Mouse (Mus musculus): ENCODE measurements around the gene Erbin. TPM values are rescaled to one million over a fixed set of nuclear protein-coding genes. Genes with fewer than 3 reads are reported as not detected.

The Erbin gene
- polyA plus RNA-seq, 1 experiment from 2014 or later: 7.7 TPM

DNA sequence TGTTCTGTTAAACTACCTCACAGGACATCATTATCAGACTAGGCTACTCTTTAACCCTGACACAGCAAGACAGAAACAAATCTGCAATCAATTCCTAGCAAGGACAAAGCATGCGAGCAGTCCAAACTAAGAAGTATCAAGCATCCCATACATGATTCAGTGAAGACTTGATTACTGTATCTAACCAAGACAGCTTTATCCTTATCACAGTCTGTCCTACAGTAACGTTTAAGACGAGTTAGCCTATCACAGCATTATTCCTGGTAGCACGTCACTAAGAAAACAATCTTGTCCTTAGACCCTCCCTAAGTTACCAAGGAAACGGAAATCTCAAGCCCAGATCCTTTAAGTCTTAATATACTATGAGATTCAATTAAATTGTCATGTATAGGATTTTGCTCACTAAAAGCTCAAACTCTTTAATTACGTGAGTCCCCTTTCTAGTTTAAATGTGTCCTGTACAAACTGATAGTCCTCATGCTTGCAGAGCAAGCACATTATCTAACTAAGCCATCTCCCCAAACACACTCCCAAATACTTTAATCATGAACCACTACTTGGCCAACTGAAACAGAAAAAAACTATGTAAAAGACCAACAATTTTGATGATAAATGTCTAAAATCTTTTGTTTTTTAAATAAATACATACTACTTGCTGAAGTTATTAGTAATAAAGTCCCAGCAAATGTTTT lies 44.3 kb downstream of the Erbin start:
- ATAC-seq: peak; percentile 66
- no peak for DNase-seq
- 54% methylated on average over 6 of the region's 6 CpGs for WGBS (ENCODE audit: insufficient replicate concordance)

DNA sequence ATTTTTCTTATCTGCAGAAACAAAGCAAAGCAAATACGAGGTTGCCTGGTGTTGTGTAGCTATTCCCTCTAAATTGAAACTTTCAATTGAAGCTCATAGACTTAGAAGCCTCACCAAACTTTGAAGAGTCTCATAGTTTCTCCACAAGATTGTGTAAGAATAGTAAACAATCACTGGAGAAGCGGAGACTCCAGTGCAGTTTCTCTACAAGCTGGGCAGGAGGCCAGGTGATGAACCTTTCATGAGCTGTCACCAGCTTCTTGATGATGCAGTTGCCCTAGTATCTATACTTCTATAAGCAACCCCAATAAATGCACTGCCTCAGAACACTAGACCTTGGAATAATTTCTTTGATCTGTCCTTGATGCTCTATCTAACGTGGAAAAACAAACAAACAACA lies 49.5 kb downstream of the Erbin start:
- no peak overlapping the region for H3K4me3 ChIP-seq (ENCODE audit: low read depth, low read length)

More for the DNA sequence above, 44.3 kb downstream of the Erbin start:
- 0 out of 2 replicates have a peak, but pooled peaks cover 4% of the 10 kb centered on the region for H3K36me3 ChIP-seq (replicated peaks; ENCODE audit: insufficient read depth, low read length)
- H3K4me1 ChIP-seq (ENCODE audit: insufficient read depth): 0 out of 2 replicates have a peak, but pooled peaks cover 2% of the 10 kb centered on the region
- peak; percentile 63; the same call in 1 of the 2 replicates for TF ChIP-seq EP300 (IDR thresholded peaks at IDR 0.05; ENCODE audit: low read depth)
- no peak for TF ChIP-seq CTCF (IDR thresholded peaks at IDR 0.05; ENCODE audit: low read depth)
- H3K27me3 ChIP-seq (ENCODE audit: insufficient read depth, low read length): no peaks in the 10 kb centered on the region
- H3K9ac ChIP-seq (replicated peaks): no peak overlapping the region
- H3K9me3 ChIP-seq (ENCODE audit: low read length): no peaks in the 10 kb centered on the region
- no peak overlapping the region for H3K4me2 ChIP-seq (ENCODE audit: low read depth, low read length)
- no peak overlapping the region for H3K27ac ChIP-seq (ENCODE audit: low read depth)
- H3K4me3 ChIP-seq (ENCODE audit: low read depth, low read length): no peak overlapping the region

DNA sequence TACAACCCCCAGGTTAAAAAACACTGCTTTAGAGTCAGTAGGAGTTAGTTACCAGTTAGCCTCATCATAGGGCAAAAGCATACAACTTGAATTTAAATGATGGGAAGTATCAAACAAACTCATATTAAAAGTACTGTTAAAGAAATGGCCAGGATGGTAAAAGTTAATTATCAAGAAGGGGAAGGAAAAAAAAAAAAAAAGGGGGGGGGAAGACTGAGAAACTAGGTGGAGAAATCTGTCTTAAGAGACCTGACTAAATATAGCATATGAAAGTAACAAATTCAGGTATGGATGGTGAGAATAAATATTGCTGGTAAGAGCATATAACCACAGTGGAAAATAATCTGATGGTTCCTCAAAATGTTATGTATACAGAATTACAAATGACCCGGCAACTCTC lies 50.2 kb downstream of the Erbin start:
- no peak overlapping the region for H3K27ac ChIP-seq (ENCODE audit: low read depth)
- WGBS (ENCODE audit: insufficient replicate concordance): 79% methylated on average over 1 of the region's 1 CpGs
- H3K27me3 ChIP-seq (ENCODE audit: insufficient read depth, low read length): no peaks in the 10 kb centered on the region
- TF ChIP-seq CTCF (IDR thresholded peaks at IDR 0.05; ENCODE audit: low read depth) (no peak), EP300 (IDR thresholded peaks at IDR 0.05; ENCODE audit: low read depth) (no peak)
- no peak overlapping the region for H3K4me3 ChIP-seq (ENCODE audit: low read depth, low read length)
- no peak overlapping the region for H3K4me2 ChIP-seq (ENCODE audit: low read depth, low read length)
- no peaks in the 10 kb centered on the region for H3K9me3 ChIP-seq (ENCODE audit: low read length)
- no peak for ATAC-seq
- peaks cover 5% of the 10 kb centered on the region; the same call in 1 of the 2 replicates for H3K36me3 ChIP-seq (replicated peaks; ENCODE audit: insufficient read depth, low read length)
- H3K9ac ChIP-seq (replicated peaks): no peak overlapping the region
- DNase-seq: no peak
- H3K4me1 ChIP-seq (ENCODE audit: insufficient read depth): 0 out of 2 replicates have a peak, but pooled peaks cover 2% of the 10 kb centered on the region

More for the DNA sequence above, 49.5 kb downstream of the Erbin start:
- Histone ChIP-seq H3K27ac (ENCODE audit: low read depth) (no peak overlapping the region), H3K9me3 (ENCODE audit: low read length) (no peaks in the 10 kb centered on the region), H3K27me3 (ENCODE audit: insufficient read depth, low read length) (no peaks in the 10 kb centered on the region), H3K36me3 (replicated peaks; ENCODE audit: insufficient read depth, low read length) (peaks cover 5% of the 10 kb centered on the region; the same call in 1 of the 2 replicates), H3K9ac (replicated peaks) (no peak overlapping the region), H3K4me1 (ENCODE audit: insufficient read depth) (0 out of 2 replicates have a peak, but pooled peaks cover 2% of the 10 kb centered on the region), H3K4me2 (ENCODE audit: low read depth, low read length) (no peak overlapping the region)
- no peak for ATAC-seq
- TF ChIP-seq EP300 (IDR thresholded peaks at IDR 0.05; ENCODE audit: low read depth) (no peak), CTCF (IDR thresholded peaks at IDR 0.05; ENCODE audit: low read depth) (no peak)
- WGBS (ENCODE audit: insufficient replicate concordance): 59% methylated on average over 3 of the region's 3 CpGs
- DNase-seq: peak; percentile 25

DNA sequence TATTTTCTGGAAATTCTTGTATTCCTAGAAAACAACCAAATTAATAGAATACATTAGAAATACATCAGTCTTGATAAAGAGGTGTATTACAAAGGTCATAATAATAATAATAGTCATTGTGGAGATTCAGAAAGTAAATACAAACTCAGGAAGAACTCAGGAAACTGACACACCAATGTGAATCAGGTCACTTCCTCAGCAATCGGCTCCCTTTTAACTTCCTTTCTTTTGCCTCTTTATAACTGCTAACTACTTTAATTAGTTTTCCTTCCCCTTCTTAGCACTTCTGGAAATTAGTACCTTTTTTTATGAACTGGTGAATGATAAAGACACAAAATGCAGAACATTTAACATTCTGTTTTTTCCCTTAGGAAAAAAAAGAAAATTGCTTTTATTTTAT lies 51.4 kb downstream of the Erbin start:
- H3K4me2 ChIP-seq (ENCODE audit: low read depth, low read length): no peak overlapping the region
- H3K27ac ChIP-seq (ENCODE audit: low read depth): no peak overlapping the region
- WGBS (ENCODE audit: insufficient replicate concordance): 19% methylated on average over 1 of the region's 1 CpGs
- peaks cover 5% of the 10 kb centered on the region; the same call in 1 of the 2 replicates for H3K36me3 ChIP-seq (replicated peaks; ENCODE audit: insufficient read depth, low read length)
- ATAC-seq (no peak), DNase-seq (no peak)
- H3K4me1 ChIP-seq (ENCODE audit: insufficient read depth): 0 out of 2 replicates have a peak, but pooled peaks cover 2% of the 10 kb centered on the region
- H3K9me3 ChIP-seq (ENCODE audit: low read length): no peaks in the 10 kb centered on the region
- TF ChIP-seq CTCF (IDR thresholded peaks at IDR 0.05; ENCODE audit: low read depth) (no peak), EP300 (IDR thresholded peaks at IDR 0.05; ENCODE audit: low read depth) (no peak)
- no peaks in the 10 kb centered on the region for H3K27me3 ChIP-seq (ENCODE audit: insufficient read depth, low read length)
- no peak overlapping the region for H3K9ac ChIP-seq (replicated peaks)
- H3K4me3 ChIP-seq (ENCODE audit: low read depth, low read length): no peak overlapping the region

DNA sequence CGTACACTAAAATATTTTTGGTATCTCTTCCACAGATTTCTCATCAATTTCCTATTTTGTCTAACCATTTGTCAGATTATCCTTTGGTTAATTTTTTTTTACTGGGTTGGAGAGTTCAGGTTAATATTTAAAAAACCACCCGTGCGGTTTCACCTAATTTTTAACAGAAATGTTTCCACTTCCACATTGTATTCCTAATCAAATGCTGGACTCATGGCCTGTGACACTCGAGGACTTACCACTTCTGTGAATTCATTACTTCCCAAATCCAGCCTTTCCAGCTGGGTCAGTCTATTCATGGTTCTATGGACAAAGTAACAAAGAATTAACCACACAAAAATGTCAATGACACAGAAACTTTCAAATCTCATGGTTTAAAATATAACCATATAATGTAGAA lies 58.3 kb downstream of the Erbin start:
- WGBS (ENCODE audit: insufficient replicate concordance): 65% methylated on average over 4 of the region's 4 CpGs
- no peak for ATAC-seq
- Histone ChIP-seq H3K36me3 (replicated peaks; ENCODE audit: insufficient read depth, low read length) (peaks cover 17% of the 10 kb centered on the region), H3K9me3 (ENCODE audit: low read length) (no peaks in the 10 kb centered on the region), H3K9ac (replicated peaks) (no peak overlapping the region), H3K4me2 (ENCODE audit: low read depth, low read length) (no peak overlapping the region), H3K27ac (ENCODE audit: low read depth) (no peak overlapping the region), H3K27me3 (ENCODE audit: insufficient read depth, low read length) (no peaks in the 10 kb centered on the region), H3K4me1 (ENCODE audit: insufficient read depth) (no peaks in the 10 kb centered on the region), H3K4me3 (ENCODE audit: low read depth, low read length) (no peak overlapping the region)
- no peak for DNase-seq
- no peak for TF ChIP-seq CTCF (IDR thresholded peaks at IDR 0.05; ENCODE audit: low read depth)
- no peak for TF ChIP-seq EP300 (IDR thresholded peaks at IDR 0.05; ENCODE audit: low read depth)

DNA sequence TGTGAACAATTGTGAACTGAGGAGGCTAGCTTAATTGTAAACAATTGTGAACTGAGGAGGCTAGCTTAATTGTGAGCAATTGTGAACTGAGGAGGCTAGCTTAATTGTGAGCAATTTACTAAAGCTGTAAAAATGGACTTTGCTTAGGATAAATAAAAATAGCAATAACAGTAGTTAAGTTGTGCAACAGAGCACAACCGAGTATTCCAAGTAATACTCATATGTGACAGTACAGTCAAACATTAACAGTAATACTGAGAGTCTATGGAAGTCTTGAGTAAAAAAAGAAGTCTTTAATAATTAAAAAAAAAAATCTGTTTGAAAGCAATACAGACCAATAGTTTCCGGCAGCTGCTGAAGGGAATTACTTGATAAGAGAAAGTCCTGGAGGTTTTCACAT lies 61.3 kb downstream of the Erbin start:
- ATAC-seq: no peak
- no peak overlapping the region for H3K27ac ChIP-seq (ENCODE audit: low read depth)
- WGBS (ENCODE audit: insufficient replicate concordance): 75% methylated on average over 2 of the region's 2 CpGs

More for the DNA sequence above, 61.3 kb downstream of the Erbin start:
- Histone ChIP-seq H3K27me3 (ENCODE audit: insufficient read depth, low read length) (no peaks in the 10 kb centered on the region), H3K4me2 (ENCODE audit: low read depth, low read length) (no peak overlapping the region), H3K9me3 (ENCODE audit: low read length) (no peaks in the 10 kb centered on the region), H3K4me1 (ENCODE audit: insufficient read depth) (no peaks in the 10 kb centered on the region), H3K4me3 (ENCODE audit: low read depth, low read length) (no peak overlapping the region), H3K36me3 (replicated peaks; ENCODE audit: insufficient read depth, low read length) (peaks cover 24% of the 10 kb centered on the region), H3K9ac (replicated peaks) (no peak overlapping the region)
- TF ChIP-seq CTCF (IDR thresholded peaks at IDR 0.05; ENCODE audit: low read depth) (no peak), EP300 (IDR thresholded peaks at IDR 0.05; ENCODE audit: low read depth) (no peak)
- no peak for DNase-seq

Data from liver, postnatal 0 days (tissue).